Mouse (Mus musculus) left cerebral cortex, adult 18-20 months (tissue): ENCODE results near the gene Rab40b. TPM values are rescaled to one million over a fixed set of nuclear protein-coding genes. Genes with fewer than 3 reads are reported as not detected.

ENCODE experiments used
- DNase-seq, 2 experiments: peaks; one replicate each; pipeline ENCODE4 v3.0.0; 2021 to 2022; ENCODE audit warnings: low spot score in 2 of 2, mixed read lengths in 1 of 2
- long read RNA-seq, 2 experiments: library from polyadenylated mRNA; stranded (forward); transcript quantifications; one replicate each; pipeline ENCODE4 v2.0.0; 2021
- total RNA-seq, 2 experiments: library from RNA; stranded (reverse); gene quantifications; 2 replicates each; pipeline ENCODE4 v1.2.3; 2021

Rab40b gene
- 10 to 100 TPM; 42.4 to 51.4 TPM for total RNA-seq
- long read RNA-seq, experiment 1, transcript Rab40b-201 (6 exons, 1,861 nt) = major isoform, 59 of 77 reads
- long read RNA-seq, experiment 1, partial matches to known transcripts = 6 of 77 reads
- long read RNA-seq, experiment 1, other reads (novel, unspliced or antisense) = 12 of 77 reads
- long read RNA-seq, experiment 2, transcript Rab40b-201 (6 exons, 1,861 nt) = major isoform, 60 of 71 reads
- long read RNA-seq, experiment 2, partial matches to known transcripts = 1 of 71 reads
- long read RNA-seq, experiment 2, other reads (novel, unspliced or antisense) = 10 of 71 reads

DNA sequence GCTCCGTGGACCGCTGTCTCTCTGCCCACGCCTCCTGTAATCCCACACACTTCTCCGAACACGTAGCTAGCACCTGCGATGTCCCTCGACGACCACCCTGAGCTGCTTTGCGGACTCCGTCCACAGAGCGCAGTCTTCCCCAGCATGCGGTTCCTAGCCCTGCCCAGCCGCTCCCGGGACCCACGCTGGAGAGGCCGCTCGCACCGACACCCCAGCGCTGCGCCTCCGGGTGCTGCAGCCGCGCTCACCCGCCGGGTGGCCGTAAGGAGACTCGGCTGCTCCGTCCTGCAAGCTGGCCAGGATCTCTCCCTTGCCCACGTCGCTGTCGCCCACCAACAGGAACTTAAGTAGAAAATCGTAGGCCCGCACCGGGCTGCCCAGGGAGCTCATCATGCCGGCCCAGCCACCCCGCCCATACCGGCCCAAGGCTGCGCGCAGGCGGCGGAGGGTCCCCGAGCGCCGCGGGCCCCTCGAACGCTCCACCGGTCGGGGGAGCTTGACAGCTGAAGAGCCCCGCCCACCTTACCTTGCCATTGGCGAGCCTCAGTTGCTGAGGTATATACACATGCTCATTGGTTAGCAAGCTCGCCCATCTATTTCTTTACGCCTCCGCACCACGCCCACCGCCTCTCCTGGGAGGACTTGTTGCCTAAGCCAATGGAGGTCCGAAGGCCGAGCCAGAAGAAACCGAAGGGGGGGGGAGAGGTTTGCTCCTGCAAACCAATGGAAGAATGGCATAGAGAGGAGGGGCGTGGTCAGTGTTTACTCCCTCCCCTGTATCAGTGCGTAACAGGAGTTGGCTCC lies at the start of gene Rab40b:
Gene Rab40b, minus strand, starts transcription at position 502 of the 804 bp plus-strand sequence.
- DNase-seq = peak; percentile 93 to 96

DNA sequence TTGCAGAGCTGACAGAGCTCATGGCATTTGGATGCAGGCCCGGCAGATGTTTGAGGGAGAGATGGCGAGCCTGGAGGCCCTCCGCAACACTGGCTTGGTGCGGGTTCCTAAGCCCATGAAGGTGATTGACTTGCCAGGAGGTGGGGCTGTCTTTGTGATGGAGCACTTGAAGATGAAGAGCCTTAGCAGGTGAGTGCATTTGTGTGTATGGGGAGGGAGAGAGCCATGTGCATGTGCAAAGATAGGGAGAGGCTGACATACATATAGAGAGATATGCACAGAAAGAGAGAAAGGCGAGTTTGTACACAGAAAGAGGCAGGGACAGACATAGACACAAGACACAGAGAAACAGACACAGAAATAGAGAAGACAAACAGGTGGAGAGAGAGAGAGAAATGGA lies 49.2 kb upstream of the Rab40b start:
- no peak for DNase-seq

DNA sequence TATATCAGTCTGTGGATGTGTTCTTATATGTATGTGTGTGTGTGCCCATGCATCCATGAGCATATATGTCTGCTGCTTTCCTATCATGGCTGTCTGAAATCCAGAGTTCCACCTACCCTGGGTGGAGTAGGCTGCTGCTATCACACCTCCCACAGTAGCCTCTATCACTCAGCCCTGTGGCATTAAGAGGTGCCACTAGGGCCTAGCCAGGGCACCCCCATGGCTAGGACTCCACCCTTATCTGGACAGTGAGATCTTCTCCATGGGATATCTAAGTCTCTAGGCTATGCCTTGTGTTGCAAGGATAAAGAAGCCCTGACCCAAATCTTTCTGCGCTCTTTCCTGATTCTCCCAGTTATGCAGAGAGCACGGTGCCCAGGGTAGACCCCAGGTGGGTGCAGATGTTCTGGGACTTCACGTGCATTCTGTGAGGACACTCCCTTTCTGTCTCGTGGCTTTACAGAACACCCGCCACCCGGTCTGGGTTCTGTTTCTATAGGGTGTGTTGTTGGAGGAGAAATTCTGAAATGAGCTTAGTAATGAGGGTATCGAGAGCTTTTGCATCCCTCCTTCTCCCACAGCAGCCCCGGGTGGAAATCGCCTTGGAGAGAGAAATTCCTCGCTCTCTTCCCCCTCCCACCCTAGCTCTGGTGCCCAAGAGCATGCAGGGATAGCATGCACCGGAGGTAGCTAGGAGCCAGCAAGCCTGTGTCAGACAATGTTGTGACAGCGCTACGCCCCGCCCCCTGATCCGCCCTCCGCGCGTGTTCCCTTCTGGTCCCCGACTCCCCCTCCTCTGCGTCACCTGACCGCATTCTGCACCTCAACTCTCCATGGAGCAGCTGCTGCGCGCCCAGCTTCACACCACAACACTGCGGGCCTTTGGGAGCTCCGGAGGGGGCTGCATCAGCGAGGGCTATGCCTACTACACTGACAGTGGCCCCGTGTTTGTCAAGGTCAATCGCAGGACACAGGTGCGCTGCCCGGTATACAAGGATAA lies 46.4 kb upstream of the Rab40b start, which contains the start of gene Fn3k:
Gene Fn3k, plus strand, starts transcription at position 758 of the 1,000 bp plus-strand sequence.
- DNase-seq = peak; percentile 95 to 96

DNA sequence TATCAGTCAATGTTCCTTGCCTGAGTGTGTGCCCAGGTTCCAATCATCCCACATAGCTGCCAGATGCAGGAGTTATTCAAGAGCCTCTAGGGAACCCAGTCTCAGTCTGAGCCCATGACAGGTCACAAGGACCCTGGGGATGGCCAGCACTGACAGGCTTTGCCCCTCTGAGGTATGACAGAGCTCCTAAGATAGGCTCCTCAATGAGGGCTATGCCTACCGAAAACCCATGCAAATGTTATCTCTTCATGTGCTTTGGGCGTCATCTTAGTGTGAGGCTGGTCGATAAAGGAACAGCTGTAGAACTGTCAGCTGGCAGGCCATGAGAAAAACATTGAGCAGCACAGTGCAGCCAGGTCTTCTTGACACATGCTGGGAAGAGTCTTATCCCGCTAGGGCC lies 45.3 kb upstream of the Rab40b start:
- DNase-seq = no peak

DNA sequence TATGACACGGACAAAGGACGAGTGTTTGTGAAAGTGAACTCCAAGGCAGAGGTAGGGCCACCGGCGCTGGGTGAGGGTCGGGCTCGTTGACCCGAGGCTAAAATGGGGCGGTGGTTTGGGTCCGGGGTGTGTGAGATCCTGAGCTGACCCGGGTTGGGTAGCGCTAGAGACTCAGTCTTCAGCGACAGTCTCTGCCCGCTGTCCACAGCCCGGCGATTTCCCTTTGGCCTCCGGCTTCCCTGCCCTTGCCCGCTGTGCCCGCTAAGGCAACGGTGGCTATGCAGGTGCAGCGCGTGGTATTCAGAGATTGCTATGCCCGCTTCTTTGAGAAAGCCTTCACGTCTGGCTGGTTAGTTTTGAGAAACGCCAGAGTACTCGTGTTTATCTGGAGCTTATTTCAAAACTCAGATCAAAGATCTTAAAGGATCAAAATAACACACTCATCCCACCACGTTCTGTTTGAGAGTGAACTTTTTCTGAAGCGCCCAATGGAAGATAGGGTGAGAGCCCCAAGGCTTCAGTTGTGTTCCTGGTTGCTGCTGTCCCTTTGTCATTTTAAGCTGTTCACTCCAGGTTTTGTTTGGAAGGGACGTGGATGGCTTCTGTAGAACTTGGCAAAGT lies 33.6 kb upstream of the Rab40b start:
- no peak for DNase-seq

DNA sequence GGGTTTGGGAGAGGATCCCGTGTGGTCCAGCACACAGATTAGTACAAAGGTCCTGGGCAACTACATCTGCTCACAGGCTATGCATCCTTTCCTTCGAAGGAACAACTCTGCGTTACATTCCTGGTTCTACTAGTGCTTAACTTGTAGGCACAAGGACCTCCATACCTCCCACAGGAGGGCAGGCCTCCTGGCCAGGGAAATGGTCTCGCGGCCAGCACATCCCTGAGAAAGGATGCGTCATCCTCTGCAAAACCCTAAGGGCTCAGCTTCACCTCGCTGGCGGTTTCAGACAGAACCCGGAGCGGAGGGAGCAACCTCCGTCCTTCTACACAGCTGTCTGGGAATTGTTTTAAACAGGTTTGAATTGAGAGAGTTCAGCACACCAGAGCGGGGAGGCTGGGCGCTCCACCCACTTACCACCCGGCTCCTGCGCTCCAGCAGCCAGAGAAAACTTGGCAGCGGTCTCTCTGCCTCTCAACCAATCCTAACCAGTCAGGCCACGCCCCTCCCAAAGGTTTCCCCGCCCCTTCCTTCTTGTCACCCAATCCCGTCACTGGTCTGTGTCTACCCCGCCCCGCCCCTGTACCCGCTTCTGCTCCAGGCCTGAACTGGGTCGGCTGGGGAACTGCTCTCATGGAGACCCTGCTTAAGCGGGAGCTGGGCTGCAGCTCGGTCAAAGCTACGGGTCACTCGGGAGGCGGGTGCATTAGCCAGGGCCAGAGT lies 32.9 kb upstream of the Rab40b start, which contains the start of gene Fn3krp:
Gene Fn3krp, plus strand, starts transcription at position 572 of the 723 bp plus-strand sequence.
- peak; percentile 99 for DNase-seq

DNA sequence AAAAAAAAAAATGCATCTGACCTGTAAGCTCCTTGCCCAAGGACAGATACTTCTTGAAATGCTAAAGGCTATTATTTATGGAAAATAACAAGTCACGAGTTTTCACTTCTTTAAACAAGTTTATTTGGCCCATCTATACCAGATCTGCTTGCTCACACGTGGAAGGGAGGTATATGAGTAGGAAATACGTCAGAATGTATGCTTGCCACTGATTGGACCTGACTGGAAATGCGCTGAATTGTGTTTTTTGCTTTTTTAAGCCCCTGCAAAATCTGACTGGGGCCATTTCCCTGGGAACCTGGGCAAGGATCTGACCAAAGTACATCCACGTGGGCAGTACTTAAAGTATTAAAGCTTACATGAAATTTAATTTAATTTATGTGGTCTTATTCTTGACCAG lies 32.3 kb upstream of the Rab40b start:
- no peak for DNase-seq

DNA sequence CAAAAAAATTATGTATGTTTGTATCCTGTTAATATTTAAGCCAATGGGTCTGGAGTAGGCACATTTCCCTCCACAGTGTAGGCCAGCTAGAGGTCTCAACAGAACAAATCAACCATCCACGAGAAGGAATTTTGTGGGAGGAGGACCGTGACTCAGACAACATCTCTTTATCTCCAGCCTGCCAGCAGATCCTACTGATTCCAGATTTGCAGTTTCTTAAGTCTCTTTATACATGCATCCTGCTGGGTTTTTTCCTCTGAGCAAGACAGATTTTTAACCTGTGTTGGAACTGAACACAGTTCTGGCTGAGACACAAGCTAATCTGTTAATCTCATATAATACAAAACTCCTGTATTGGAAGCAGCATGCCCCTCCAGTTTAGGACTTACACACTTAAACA lies 30.9 kb upstream of the Rab40b start:
- DNase-seq = peak in 1 of 2 experiments; percentile 42

DNA sequence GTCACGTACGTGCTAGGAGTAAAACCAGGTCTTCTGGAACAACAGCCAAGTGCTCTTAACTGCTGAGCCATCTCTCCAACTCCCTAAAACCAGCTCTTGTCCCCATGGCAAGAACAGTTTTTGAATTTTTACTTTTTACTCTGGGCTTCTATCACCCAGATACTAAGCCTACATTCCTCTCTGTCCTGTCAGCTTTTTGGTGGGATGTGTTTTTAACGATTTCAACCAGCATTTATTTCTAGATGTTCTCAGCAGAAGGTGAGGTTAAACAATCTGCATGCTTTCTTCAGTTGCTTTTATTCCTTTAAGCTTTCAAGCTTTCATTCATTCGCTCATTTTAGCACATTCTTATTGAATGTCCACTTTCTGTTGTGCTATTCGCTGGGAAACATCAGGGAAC lies 29.9 kb upstream of the Rab40b start:
- no peak for DNase-seq

DNA sequence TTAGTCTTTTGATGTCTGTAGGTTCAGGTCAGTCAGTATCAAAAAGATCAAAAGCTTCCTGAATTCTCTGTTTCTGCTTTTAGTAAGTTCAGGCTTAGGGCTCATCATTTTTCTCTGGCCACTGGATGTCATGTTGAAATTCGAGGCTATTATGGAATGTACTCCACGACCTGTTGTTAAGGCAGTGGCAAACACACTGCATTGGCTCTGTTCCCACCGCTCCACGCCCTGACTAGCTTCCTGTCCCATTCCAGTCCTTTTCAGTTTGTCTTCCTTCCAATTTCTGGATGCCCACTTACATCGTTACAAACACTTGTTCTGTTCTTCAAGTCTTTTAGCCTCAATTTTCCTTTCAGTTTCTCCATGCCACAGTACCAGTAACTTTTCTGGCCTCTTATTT lies 27.3 kb upstream of the Rab40b start:
- DNase-seq = no peak

DNA sequence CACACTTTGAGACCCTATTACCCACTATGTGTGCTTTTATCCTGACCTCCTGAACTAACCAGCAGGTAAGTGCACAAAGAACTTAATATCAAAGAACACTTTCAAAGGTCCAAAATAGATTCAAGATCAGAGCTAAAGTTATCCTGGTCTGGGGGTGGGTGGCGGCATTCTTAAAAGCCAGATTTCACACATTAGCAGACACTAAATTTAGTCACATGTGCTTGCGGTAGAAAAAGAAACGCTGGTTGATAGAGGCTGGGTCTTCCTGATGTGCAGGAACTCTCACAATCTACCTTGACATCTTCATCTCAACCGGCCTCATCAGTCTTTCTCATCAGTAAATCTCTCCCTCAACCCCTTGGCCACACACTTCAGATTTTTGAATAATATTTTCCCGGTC lies 26.7 kb upstream of the Rab40b start:
- DNase-seq = no peak

DNA sequence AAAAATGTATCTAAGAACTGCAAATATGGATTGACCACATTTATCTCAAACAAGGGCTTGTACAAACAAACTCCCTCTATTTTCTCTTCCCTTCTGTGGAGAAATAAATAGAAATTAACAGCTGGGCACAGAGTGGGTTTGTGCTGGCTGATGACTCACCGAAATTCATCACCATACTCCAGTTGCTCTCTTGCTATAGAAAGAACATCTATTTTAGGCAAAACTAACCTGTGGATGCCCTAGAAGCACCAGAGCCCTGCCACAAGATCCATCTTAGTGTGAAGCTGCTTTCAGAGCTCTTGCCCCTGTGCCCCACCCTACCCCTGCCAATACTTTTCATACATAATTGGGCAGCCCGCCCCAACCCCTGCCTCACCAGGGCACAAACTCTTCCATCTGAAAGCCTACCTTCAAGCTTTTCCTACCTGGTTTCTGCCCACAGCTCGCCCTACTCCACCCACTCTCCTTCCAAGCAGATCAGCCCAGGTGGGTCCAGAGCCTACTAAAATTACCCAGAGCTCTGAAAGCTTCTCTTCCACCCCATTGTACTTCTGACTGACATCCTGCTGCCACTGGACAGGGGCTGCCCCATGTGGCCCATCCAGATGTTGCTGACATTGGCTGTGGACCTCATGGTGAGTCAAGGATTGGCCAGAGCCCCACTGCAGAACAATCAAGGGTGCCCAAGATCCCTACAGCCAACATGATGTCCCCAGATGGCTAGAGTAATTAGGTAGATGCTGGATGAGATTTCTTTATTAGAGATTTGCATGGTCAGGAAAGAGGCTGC lies 19.5 kb upstream of the Rab40b start:
- peak in 1 of 2 experiments; percentile 54 for DNase-seq

DNA sequence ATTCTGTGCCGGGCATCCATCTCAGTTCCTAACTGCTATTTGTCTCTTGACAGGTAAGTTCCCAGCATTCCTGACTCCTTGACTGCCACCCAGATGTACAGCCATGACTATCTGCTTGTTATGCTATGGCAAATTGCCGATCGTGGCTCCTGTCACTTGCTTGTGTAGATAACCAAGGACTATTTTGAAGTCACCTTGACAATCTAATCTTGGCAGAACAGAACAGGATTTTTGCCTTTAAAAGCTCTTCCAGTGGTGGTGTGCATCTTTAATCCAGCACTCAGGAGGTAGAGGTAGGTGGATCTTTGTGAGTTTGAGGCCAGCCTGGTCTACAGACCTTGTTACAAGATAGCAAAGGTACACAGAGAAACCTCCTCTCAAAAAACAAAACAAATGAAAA lies 4.4 kb upstream of the Rab40b start:
- no peak for DNase-seq

DNA sequence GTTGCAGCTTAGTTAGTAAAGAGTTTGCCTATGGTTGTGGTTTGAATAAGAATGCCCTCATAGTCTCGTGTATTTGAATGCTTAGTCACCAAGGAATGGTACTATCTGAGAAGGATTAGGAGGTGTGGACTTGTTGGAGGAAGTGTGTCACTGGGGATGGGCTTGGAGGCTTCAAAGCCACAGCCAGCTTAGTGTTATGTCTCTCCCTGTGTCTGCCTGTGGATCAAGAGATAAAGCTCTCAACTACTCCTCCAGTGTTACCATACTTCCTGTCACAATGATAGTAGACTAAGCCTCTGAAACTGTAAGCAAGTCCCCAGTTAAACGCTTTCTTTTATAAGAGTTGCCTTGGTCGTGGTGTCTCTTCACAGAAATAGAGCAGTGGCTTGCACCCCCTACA lies 2.7 kb upstream of the Rab40b start:
- DNase-seq = no peak

DNA sequence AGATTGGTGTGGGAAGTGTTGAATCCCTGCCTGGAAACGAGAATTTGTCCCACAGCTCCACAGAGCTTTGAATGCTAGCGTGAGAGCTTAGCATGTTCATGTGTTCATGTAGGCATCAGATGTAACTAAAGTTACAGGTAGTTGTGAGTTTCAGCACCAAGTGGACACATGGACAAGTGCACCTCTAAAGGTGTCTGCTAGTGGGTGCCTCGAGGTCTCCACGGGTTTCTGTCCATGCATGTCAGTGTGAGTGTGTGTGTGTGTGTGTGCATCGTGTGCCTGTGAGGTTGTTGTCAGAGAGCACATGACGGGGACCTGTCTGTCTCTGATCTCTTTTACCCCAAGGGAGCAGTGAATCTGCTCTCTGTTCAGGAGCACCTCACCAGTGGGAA lies 499 bp upstream of the Rab40b start:
- no peak for DNase-seq

DNA sequence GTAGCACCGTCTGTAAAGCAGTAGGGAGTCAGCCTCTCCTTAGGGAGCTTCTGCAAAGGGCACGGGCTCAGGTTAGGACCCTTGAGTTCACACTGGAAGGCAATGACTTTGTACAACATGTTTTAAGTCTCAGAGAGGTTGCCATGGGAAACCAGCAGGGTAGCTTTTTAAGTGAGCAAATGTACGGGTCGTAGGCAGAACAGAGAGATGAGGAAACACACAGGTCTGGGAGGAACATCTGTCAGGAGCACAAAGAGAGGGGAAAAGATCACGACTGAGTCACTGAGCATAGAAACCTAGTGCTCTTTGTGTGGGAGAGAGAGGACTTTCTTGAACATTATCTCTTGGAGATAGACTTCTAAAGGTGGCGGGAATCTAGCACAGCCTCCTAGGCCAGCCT lies 7.8 kb downstream of the Rab40b start:
- DNase-seq = no peak

DNA sequence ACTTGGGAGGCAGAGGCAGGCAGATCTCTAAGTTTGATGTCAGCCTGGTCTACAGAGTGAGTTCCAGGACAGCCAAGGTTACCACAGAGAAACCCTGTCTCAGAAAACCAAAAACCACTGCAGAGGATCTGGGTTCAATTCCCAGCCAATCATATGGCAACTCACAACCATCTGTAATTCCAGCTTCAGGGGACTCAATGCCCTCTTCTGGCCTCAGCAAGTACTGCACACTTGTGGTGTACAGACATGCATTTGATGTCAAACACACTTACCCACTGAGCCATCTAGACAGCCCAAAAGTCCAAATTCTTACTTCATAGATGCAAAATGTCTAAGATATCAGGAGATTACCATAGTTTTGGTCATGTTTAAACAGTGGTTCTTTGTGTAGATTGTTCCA lies 9.4 kb downstream of the Rab40b start:
- no peak for DNase-seq

DNA sequence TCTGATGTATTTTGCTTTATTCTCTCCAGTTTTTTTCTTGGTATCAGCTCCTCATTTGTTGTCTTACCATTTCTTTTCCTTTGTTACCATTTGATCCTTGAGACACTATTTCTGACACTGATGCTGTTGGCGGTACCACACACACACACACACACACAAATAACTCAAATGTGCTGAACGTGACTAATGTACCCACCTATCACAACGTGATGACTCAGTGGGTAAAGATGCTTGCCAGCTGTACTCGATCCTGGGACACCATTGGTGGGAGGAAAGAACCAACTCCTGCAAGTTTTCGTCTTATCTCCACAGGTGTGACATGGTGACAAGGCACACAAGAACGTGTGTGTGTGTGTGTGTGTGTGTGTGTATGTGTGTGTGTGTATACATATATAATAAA lies 14.7 kb downstream of the Rab40b start:
- DNase-seq = no peak

DNA sequence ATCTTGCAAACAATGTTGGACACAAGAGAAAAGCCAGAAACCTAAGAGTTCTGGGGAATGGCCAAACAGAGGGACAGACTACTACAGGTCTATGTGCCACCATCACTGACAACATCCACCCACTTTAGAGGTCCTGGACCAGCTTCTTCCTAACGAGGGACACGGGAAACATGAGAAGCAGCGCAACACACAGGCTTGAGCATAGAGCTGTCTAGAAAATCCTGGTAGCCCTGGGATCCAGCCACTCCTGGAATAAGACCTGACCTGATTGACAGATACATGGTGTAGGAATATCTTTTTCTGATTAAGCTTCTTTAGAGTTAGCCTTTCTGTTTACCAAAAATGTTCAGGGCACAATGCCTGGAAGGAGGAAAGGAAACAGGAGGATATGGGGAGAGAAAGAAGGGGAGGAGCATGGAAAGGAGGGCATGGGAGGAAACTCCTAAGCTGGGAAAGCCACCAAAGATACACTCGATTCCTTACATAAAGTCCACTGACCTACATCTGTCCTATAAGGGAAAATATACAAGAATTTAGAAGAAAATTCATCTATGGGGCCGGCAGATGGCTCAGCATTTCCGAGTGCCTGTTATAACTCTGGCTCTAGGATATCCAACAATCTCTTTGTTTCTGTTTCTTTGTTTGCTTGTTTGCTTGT lies 17.6 kb downstream of the Rab40b start:
- DNase-seq = no peak
